Mouse (Mus musculus): ENCODE data around the gene Klf12. TPM values are rescaled to one million over a fixed set of nuclear protein-coding genes. Genes with fewer than 3 reads are reported as not detected.
A peak's percentile ranks its signal among the peaks of the same experiment; 100 is the strongest.

Klf12 gene
- polyA plus RNA-seq, 1 experiment from 2014 or later = 51.3 TPM

DNA sequence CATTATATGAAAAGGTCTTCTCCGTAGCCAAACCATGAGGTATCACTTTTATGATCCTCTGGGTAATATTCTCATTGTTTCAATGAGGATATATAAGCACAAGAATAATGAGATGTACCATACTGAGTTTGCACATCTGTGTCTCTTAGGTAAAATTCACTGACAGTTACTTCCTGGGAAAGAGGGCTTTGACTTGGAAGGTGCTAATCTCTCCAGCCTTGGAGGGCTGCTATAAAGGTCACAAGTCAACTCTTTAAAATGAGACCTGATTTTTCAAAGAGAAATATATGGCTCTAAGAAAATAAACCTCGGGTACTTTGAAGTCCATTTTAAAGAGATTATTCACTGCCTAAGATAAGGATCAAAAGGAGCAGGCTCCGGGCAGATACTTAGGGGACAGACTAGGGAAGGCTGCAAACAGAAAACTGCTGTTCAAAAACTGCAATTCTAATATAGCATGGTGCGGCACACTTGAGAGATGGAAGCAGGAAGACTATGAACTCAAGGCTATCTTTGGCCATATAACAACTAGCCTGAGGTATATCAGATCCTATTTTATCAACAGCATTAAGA is 69.2 kb downstream of the Klf12 start:
- Histone ChIP-seq H3K36me3 (ENCODE audit: control insufficient read depth, insufficient read depth, low read length) (no peaks in the 10 kb centered on the region), H3K4me1 (ENCODE audit: control insufficient read depth, insufficient read depth, low read length) (peaks cover 17% of the 10 kb centered on the region), H3K4me3 (ENCODE audit: low read depth, low read length) (no peak overlapping the region), H3K9ac (ENCODE audit: low read depth, low read length) (no peak overlapping the region), H3K27me3 (ENCODE audit: control insufficient read depth, insufficient read depth, low read depth, low read length) (no peaks in the 10 kb centered on the region), H3K4me2 (ENCODE audit: low read length) (no peak overlapping the region), H3K9me3 (replicated peaks; ENCODE audit: control insufficient read depth, low read length, poor library complexity, severe bottlenecking) (no peaks in the 10 kb centered on the region), H3K27ac (ENCODE audit: low read length) (no peak overlapping the region)
- WGBS = 49% methylated on average over 4 of the region's 4 CpGs
- ATAC-seq = no peak

GRCm38 (mm10) chr14:100213066-100213465 is 71.4 kb downstream of the Klf12 start:
- Histone ChIP-seq H3K4me2 (ENCODE audit: low read length) (no peak overlapping the region), H3K27ac (ENCODE audit: low read length) (no peak overlapping the region), H3K36me3 (ENCODE audit: control insufficient read depth, insufficient read depth, low read length) (no peaks in the 10 kb centered on the region), H3K9me3 (replicated peaks; ENCODE audit: control insufficient read depth, low read length, poor library complexity, severe bottlenecking) (no peaks in the 10 kb centered on the region), H3K27me3 (ENCODE audit: control insufficient read depth, insufficient read depth, low read depth, low read length) (no peaks in the 10 kb centered on the region), H3K4me1 (ENCODE audit: control insufficient read depth, insufficient read depth, low read length) (peaks cover 21% of the 10 kb centered on the region), H3K9ac (ENCODE audit: low read depth, low read length) (no peak overlapping the region), H3K4me3 (ENCODE audit: low read depth, low read length) (no peak overlapping the region)
- 79% methylated on average over 7 of the region's 7 CpGs for WGBS
- no peak for ATAC-seq

- no peaks in the 10 kb centered on the region for H3K9me3 ChIP-seq (replicated peaks; ENCODE audit: control insufficient read depth, low read length, poor library complexity, severe bottlenecking)
- peaks cover 21% of the 10 kb centered on the region for H3K4me1 ChIP-seq (ENCODE audit: control insufficient read depth, insufficient read depth, low read length)
- H3K27ac ChIP-seq (ENCODE audit: low read length) = no peak overlapping the region
- no peak overlapping the region for H3K9ac ChIP-seq (ENCODE audit: low read depth, low read length)
- no peak overlapping the region for H3K4me3 ChIP-seq (ENCODE audit: low read depth, low read length)
- no peak overlapping the region for H3K4me2 ChIP-seq (ENCODE audit: low read length)
- no peak for ATAC-seq
- H3K36me3 ChIP-seq (ENCODE audit: control insufficient read depth, insufficient read depth, low read length) = no peaks in the 10 kb centered on the region
- H3K27me3 ChIP-seq (ENCODE audit: control insufficient read depth, insufficient read depth, low read depth, low read length) = no peaks in the 10 kb centered on the region
- 75% methylated on average over 4 of the region's 4 CpGs for WGBS
Observed at GRCm38 (mm10) chr14:100211826-100212117, 72.7 kb downstream of the Klf12 start.

DNA sequence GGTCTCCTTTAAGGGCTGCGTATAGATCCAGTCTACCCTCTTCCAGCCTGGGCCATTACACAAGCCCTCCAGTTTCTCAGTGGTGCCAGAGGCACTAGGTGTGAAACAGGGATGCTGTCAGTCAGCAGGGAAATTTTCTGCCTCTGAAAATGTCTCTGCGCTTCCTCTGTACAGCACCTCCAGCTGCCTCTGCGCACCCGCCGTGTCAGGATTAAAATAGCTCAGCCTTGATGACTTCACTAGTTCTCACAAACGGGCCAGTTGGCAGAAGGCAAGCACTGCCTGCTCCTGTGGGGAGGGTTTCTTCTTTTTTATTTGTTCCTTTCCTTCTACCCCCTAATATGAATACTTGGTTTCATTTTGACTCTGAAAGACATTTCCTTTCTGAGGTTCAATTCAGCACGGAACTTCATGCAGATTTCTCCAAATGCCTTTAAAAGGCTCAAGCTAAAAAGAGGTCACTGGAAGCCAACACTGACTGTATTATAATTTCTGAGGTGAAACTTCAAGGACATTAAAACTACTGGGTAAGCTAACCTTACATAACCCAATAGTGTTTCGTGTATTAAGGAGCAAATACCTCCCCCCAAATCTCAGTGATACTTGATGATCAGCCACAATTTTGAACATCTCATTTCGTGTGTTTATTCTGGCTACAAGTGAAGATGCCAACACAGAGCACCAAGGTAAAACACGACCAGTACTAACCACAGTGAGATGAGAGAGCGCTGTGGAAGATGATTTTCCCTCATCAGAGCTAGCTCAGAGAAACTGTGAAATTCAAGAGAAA is 73.2 kb downstream of the Klf12 start:
- no peak overlapping the region for H3K4me2 ChIP-seq (ENCODE audit: low read length)
- ATAC-seq = peak; percentile 54
- H3K9ac ChIP-seq (ENCODE audit: low read depth, low read length) = no peak overlapping the region
- no peaks in the 10 kb centered on the region for H3K27me3 ChIP-seq (ENCODE audit: control insufficient read depth, insufficient read depth, low read depth, low read length)
- WGBS = 44% methylated on average over 11 of the region's 11 CpGs
- peak overlapping the region; percentile 51; the same call in 1 of the 2 replicates for H3K27ac ChIP-seq (ENCODE audit: low read length)
- no peak overlapping the region for H3K4me3 ChIP-seq (ENCODE audit: low read depth, low read length)
- peaks cover 21% of the 10 kb centered on the region for H3K4me1 ChIP-seq (ENCODE audit: control insufficient read depth, insufficient read depth, low read length)
- H3K36me3 ChIP-seq (ENCODE audit: control insufficient read depth, insufficient read depth, low read length) = no peaks in the 10 kb centered on the region
- no peaks in the 10 kb centered on the region for H3K9me3 ChIP-seq (replicated peaks; ENCODE audit: control insufficient read depth, low read length, poor library complexity, severe bottlenecking)

- WGBS = 15% methylated on average over 12 of the region's 12 CpGs
- ATAC-seq = no peak
- H3K4me2 ChIP-seq (ENCODE audit: low read length) = peak overlapping the region; percentile 30; the same call in 1 of the 2 replicates
Observed at GRCm38 (mm10) chr14:100209814-100210419, 74.6 kb downstream of the Klf12 start.

DNA sequence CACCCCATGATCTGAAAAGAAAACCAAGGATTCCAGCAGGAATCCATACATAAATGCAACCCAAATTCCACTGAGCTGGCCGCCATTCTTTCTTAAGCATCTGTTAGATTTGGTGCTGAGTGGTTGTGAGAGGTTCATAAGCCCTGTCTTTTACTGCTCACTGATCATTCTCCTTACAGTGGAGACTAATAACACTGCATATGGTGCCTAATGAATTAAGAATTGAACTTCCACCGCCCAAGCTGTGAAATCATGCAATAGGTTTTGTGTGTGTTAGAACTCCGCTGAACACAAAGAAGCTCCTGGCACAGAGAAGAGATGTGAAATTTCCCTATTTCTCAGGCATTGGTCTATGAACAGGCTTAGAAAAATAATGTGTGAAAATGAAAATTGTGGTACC is 77.4 kb downstream of the Klf12 start:
- Histone ChIP-seq H3K4me3 (ENCODE audit: low read depth, low read length) (no peak overlapping the region), H3K27ac (ENCODE audit: low read length) (no peak overlapping the region), H3K9ac (ENCODE audit: low read depth, low read length) (no peak overlapping the region), H3K4me2 (ENCODE audit: low read length) (no peak overlapping the region), H3K27me3 (ENCODE audit: control insufficient read depth, insufficient read depth, low read depth, low read length) (no peaks in the 10 kb centered on the region), H3K4me1 (ENCODE audit: control insufficient read depth, insufficient read depth, low read length) (peaks cover 22% of the 10 kb centered on the region), H3K36me3 (ENCODE audit: control insufficient read depth, insufficient read depth, low read length) (no peaks in the 10 kb centered on the region), H3K9me3 (replicated peaks; ENCODE audit: control insufficient read depth, low read length, poor library complexity, severe bottlenecking) (no peaks in the 10 kb centered on the region)
- WGBS = 87% methylated on average over 3 of the region's 3 CpGs
- ATAC-seq = no peak

More at GRCm38 (mm10) chr14:100209814-100210419, 74.6 kb downstream of the Klf12 start:
- Histone ChIP-seq H3K9ac (ENCODE audit: low read depth, low read length) (no peak overlapping the region), H3K4me3 (ENCODE audit: low read depth, low read length) (no peak overlapping the region), H3K9me3 (replicated peaks; ENCODE audit: control insufficient read depth, low read length, poor library complexity, severe bottlenecking) (no peaks in the 10 kb centered on the region), H3K27ac (ENCODE audit: low read length) (no peak overlapping the region), H3K4me1 (ENCODE audit: control insufficient read depth, insufficient read depth, low read length) (peaks cover 17% of the 10 kb centered on the region), H3K36me3 (ENCODE audit: control insufficient read depth, insufficient read depth, low read length) (no peaks in the 10 kb centered on the region), H3K27me3 (ENCODE audit: control insufficient read depth, insufficient read depth, low read depth, low read length) (no peaks in the 10 kb centered on the region)

GRCm38 (mm10) chr14:100206207-100206606 is 78.3 kb downstream of the Klf12 start:
- Histone ChIP-seq H3K36me3 (ENCODE audit: control insufficient read depth, insufficient read depth, low read length) (no peaks in the 10 kb centered on the region), H3K9ac (ENCODE audit: low read depth, low read length) (no peak overlapping the region), H3K4me1 (ENCODE audit: control insufficient read depth, insufficient read depth, low read length) (peaks cover 17% of the 10 kb centered on the region), H3K4me3 (ENCODE audit: low read depth, low read length) (no peak overlapping the region), H3K4me2 (ENCODE audit: low read length) (no peak overlapping the region), H3K9me3 (replicated peaks; ENCODE audit: control insufficient read depth, low read length, poor library complexity, severe bottlenecking) (no peaks in the 10 kb centered on the region), H3K27ac (ENCODE audit: low read length) (no peak overlapping the region), H3K27me3 (ENCODE audit: control insufficient read depth, insufficient read depth, low read depth, low read length) (no peaks in the 10 kb centered on the region)
- WGBS = 97% methylated on average over 3 of the region's 3 CpGs
- no peak for ATAC-seq

- Histone ChIP-seq H3K27ac (ENCODE audit: low read length) (no peak overlapping the region), H3K9ac (ENCODE audit: low read depth, low read length) (no peak overlapping the region)
- 92% methylated on average over 6 of the region's 6 CpGs for WGBS
Observed at GRCm38 (mm10) chr14:100200058-100200688, 84.3 kb downstream of the Klf12 start.

More at GRCm38 (mm10) chr14:100200058-100200688, 84.3 kb downstream of the Klf12 start:
- Histone ChIP-seq H3K4me1 (ENCODE audit: control insufficient read depth, insufficient read depth, low read length) (peaks cover 4% of the 10 kb centered on the region; the same call in 1 of the 2 replicates), H3K4me3 (ENCODE audit: low read depth, low read length) (no peak overlapping the region), H3K27me3 (ENCODE audit: control insufficient read depth, insufficient read depth, low read depth, low read length) (no peaks in the 10 kb centered on the region), H3K36me3 (ENCODE audit: control insufficient read depth, insufficient read depth, low read length) (0 out of 2 replicates have a peak, but pooled peaks cover 2% of the 10 kb centered on the region), H3K9me3 (replicated peaks; ENCODE audit: control insufficient read depth, low read length, poor library complexity, severe bottlenecking) (no peaks in the 10 kb centered on the region; the same call in 1 of the 2 replicates), H3K4me2 (ENCODE audit: low read length) (no peak overlapping the region)
- ATAC-seq = no peak

Measured in midbrain, embryonic 16.5 days (tissue).